Mouse (Mus musculus) embryonic facial prominence, embryonic 11.5 days (tissue): ENCODE data around the gene Cacna1f. TPM values are rescaled to one million over a fixed set of nuclear protein-coding genes. Genes with fewer than 3 reads are reported as not detected.

Experiments used
- ATAC-seq: fragments of 200-750 bp; cut with Nextera tagmentation; replicated peaks from 2 replicates; pipeline ENCODE4 v1.8.0; 2017; ENCODE audit warnings: low read depth; ENCODE audit not compliant: insufficient number of reproducible peaks, low FRiP score, low TSS enrichment
- DNase-seq: peaks from one replicate; pipeline ENCODE4 v3.0.0-alpha.2; 2015; ENCODE audit warnings: low spot score
- H3K27ac ChIP-seq: fragments of 300-500 bp; sonication (generic); replicated peaks from 2 replicates; pipeline ENCODE4 v1.5.1; 2014; ENCODE audit warnings: mild to moderate bottlenecking, low read depth, low read length, control low read depth
- H3K27me3 ChIP-seq: fragments of 300-500 bp; sonication (generic); 2 replicates; pipeline ENCODE4 v1.6.1; 2014; ENCODE audit warnings: mild to moderate bottlenecking, low read length, moderate library complexity, mixed read lengths; ENCODE audit not compliant: control insufficient read depth, insufficient read depth
- H3K36me3 ChIP-seq: fragments of 300-500 bp; sonication (generic); replicated peaks from 2 replicates; pipeline ENCODE4 v1.6.1; 2014; ENCODE audit warnings: low read depth, mild to moderate bottlenecking, low read length, moderate library complexity, mixed read lengths; ENCODE audit not compliant: control insufficient read depth, insufficient read depth
- H3K4me1 ChIP-seq: fragments of 300-500 bp; sonication (generic); 2 replicates; pipeline ENCODE4 v1.6.1; 2014; ENCODE audit warnings: low read length, mixed read lengths; ENCODE audit not compliant: control insufficient read depth, insufficient read depth
- H3K4me2 ChIP-seq: fragments of 300-500 bp; sonication (generic); 2 replicates; pipeline ENCODE4 v1.6.1; 2014; ENCODE audit warnings: low read depth, mild to moderate bottlenecking, control low read depth, low read length, moderate library complexity
- H3K4me3 ChIP-seq: fragments of 300-500 bp; sonication (generic); 2 replicates; pipeline ENCODE4 v1.5.1; 2014; ENCODE audit warnings: low read depth, low read length, control low read depth
- H3K9ac ChIP-seq: fragments of 300-500 bp; sonication (generic); replicated peaks from 2 replicates; pipeline ENCODE4 v1.6.1; 2014; ENCODE audit warnings: mild to moderate bottlenecking, control low read depth, low read length
- H3K9me3 ChIP-seq: fragments of 300-500 bp; sonication (generic); replicated peaks from 2 replicates; pipeline ENCODE4 v1.6.1; 2016; ENCODE audit warnings: mild to moderate bottlenecking, low read length, inconsistent platforms, mixed read lengths; ENCODE audit not compliant: control insufficient read depth
- WGBS: fragments of 180-500 bp; shearing (Covaris S2); extraction: QIAGEN DNeasy Blood & Tissue Kit; methylation state at CpG from one replicate; pipeline ENCODE4 v1.1.7; 2014; 5-methylcytosine and 5-hydroxymethylcytosine counted together
- polyA plus RNA-seq: library from polyadenylated mRNA; unstranded; fragments of >200 nt; fragmentation: Nextera tagmentation; extraction: Ambion mirVana; gene quantifications from 2 replicates; pipeline ENCODE4 v1.2.1, GENCODE M21; 2014

Cacna1f gene
- polyA plus RNA-seq, 1 experiment from 2014 or later = not detected

DNA sequence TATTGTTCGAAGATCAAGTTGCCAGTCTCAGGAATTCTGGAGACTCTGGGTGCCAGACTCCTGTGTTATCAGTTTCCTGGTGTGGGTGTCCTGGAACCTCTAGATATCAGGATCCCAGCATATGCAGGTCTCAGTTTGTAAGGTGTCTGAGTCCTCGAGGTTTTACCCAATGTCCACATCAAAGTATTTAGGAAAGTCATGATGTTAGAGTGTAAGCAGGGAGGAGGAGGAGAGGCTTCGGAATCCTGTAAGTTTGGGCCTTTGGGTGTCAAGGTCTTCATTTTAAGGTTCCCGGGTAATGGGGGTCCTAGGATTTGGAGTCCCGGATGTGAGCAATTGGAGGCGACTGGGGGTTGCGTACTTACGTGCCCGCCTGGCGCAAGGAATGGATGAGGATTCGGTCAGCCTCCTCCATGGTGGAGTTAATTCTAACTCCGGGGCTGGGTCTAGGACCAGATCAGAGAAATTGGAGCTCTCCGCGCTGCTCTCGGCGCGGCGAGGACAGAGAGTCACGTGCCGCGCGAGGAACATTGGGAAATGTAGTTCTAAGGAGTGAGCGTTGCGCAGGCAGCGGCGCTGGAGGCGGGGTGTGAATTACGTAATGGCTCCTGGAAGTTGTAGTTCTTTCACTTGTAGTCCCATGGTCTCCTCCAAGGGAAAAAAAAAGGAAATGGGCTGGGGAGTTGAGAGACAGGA is 1.9 kb upstream of the Cacna1f start, which contains the start of gene Ccdc22:
TSS of gene Ccdc22 (minus strand) at position 639 of the 696 bp plus-strand sequence.
- Histone ChIP-seq H3K36me3 (no peaks in the 10 kb centered on the region), H3K9me3 (no peaks in the 10 kb centered on the region), H3K4me3 (peak within 1 kb of the TSS; percentile 39), H3K27ac (no peak within 1 kb of the TSS), H3K4me1 (no peaks in the 10 kb centered on the region), H3K27me3 (no peaks in the 10 kb centered on the region), H3K4me2 (peak within 1 kb of the TSS; percentile 44), H3K9ac (peak within 1 kb of the TSS; percentile 43)
- WGBS = 16% methylated on average over 28 of the region's 28 CpGs
- ATAC-seq = peak; percentile 89
- DNase-seq = peak; percentile 91

DNA sequence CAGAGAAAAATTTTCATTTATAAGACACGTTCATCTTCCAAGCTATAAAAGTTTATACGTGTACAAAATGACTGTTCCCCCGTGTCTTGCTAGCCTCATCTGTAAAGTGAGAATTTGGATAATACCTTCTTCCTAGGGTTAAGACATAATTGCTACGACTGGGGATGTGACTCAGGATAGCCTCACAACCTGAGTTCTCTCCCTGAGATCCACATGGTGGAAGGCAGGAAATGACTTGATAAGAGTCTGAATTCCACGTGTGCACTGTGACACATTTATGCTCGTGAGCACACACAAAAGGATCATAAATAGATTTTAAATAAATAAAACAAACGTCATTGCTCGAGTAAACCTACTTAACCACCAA is 1.3 kb upstream of the Cacna1f start:
- WGBS = 49% methylated on average over 8 of the region's 8 CpGs
- H3K9me3 ChIP-seq = no peaks in the 10 kb centered on the region
- H3K36me3 ChIP-seq = no peaks in the 10 kb centered on the region

DNA sequence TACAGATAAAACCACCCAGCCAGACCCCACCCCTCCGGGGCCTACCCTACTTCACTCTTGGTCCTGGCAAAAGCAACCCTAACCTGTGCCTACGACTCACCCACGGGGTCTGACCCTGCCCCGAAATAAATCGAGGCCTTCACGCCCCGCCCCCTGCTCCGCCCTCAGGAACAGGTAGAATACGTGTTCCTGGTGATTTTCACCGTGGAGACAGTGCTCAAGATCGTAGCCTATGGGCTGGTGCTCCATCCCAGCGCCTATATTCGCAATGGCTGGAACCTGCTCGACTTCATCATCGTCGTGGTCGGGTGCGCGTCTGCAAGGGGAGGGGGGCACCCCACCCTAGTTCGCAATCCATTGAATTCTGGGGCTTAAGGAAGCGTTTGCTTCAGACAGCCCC is 3.2 kb downstream of the Cacna1f start:
- no peak for DNase-seq
- Histone ChIP-seq H3K9ac (no peak overlapping the region; the same call in 1 of the 2 replicates), H3K36me3 (no peaks in the 10 kb centered on the region), H3K4me1 (no peaks in the 10 kb centered on the region), H3K9me3 (no peaks in the 10 kb centered on the region), H3K4me3 (peak overlapping the region; percentile 32), H3K27me3 (no peaks in the 10 kb centered on the region), H3K4me2 (peak overlapping the region; percentile 57), H3K27ac (no peak overlapping the region)
- WGBS = 22% methylated on average over 21 of the region's 21 CpGs
- ATAC-seq = no peak

More for the DNA sequence above, 1.3 kb upstream of the Cacna1f start:
- DNase-seq (no peak), ATAC-seq (0 out of 2 replicates have a peak, but pooled peaks have one; percentile 32)
- no peaks in the 10 kb centered on the region for H3K27me3 ChIP-seq
- no peak overlapping the region for H3K9ac ChIP-seq
- no peak overlapping the region for H3K4me3 ChIP-seq
- H3K4me2 ChIP-seq = no peak overlapping the region
- no peak overlapping the region for H3K27ac ChIP-seq
- no peaks in the 10 kb centered on the region for H3K4me1 ChIP-seq

DNA sequence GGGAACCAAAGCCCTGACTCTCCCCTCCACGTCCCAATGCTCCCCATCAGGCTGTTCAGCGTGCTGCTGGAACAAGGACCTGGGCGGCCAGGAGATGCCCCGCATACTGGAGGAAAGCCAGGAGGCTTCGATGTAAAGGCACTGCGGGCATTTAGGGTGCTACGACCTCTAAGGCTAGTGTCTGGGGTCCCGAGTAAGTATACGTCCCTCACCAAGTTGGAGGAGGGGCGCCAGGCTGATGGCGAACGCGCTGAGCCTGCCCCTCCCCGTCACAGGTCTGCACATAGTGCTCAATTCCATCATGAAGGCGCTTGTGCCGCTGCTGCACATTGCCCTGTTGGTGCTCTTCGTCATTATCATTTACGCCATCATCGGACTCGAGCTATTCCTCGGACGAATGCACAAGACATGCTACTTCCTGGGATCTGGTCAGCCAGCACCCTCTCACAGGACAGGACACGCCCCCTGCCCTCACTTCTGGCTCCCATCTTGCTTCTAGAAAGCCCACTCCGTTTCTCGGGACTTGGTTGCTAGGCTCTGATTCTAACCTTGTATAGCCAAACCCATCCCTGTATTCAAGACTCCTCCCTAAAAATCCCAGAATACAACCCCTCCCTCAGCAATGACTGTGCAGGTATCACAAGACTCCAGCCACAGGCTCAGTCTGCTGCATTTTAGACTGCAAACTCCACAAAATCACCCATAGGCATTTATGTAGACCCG is 3.8 kb downstream of the Cacna1f start:
- DNase-seq (peak; percentile 6), ATAC-seq (no peak)
- Histone ChIP-seq H3K4me3 (peak overlapping the region; percentile 32), H3K27me3 (no peaks in the 10 kb centered on the region), H3K9ac (peak overlapping the region; percentile 46; the same call in 1 of the 2 replicates), H3K9me3 (no peaks in the 10 kb centered on the region), H3K4me1 (no peaks in the 10 kb centered on the region), H3K27ac (no peak overlapping the region), H3K4me2 (peak overlapping the region; percentile 57), H3K36me3 (no peaks in the 10 kb centered on the region)
- 17% methylated on average over 26 of the region's 26 CpGs for WGBS

DNA sequence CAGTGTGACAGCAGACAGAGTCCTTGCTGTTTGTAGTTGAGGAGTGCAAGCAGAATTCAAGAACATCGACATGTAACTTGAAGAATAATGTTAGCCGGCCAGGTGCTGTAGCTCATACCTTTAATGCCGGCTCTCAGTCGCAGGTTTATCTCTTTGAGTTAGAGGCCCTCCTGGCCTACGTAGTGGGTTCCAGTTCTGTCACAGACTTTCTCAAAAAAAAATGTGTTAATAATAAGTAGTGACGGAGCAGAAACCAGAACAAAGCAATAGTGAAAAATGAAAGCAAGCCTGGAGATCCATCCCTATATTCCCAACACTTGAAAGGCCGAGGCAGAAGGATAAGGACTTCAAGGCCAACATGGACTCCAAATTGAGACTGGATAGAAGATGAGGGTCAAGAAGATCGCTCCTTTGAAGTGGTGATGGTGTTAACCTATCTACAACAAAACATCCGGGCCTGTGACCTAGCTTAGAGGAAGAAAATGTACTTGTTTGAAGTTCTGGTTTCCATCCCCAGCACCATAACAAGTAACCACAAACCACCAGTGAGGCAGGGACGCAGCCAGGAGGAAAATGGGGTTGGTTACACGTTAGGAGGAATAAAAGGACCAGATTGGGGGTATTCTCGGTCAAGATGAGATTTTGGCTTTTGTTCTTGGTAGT is 11.1 kb downstream of the Cacna1f start:
- Histone ChIP-seq H3K4me2 (no peak overlapping the region), H3K9me3 (no peaks in the 10 kb centered on the region), H3K27ac (no peak overlapping the region), H3K4me1 (no peaks in the 10 kb centered on the region), H3K9ac (no peak overlapping the region), H3K36me3 (no peaks in the 10 kb centered on the region), H3K27me3 (no peaks in the 10 kb centered on the region), H3K4me3 (no peak overlapping the region)
- ATAC-seq = no peak
- DNase-seq = no peak
- 82% methylated on average over 12 of the region's 12 CpGs for WGBS

DNA sequence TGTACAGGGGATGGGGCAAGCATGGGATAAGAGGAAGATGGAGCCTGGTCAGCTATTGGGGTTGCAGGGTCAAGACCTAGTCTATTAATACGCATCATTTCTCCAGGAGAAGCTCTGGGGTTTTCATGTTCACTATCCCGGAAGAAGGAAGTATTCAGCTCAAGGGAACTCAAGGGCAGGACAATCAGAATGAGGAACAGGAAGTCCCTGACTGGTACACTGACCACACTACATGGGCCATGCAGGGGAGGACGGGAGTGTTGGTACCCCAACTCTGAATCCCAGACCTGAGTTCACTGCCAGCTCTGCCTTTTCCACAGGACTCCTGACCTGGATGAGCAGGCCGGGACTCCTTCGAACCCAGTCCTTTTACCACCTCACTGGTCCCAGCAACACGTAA is 25.7 kb downstream of the Cacna1f start:
- H3K9ac ChIP-seq = no peak overlapping the region
- no peak for ATAC-seq
- no peaks in the 10 kb centered on the region for H3K36me3 ChIP-seq
- no peaks in the 10 kb centered on the region for H3K27me3 ChIP-seq
- no peak overlapping the region for H3K4me2 ChIP-seq
- H3K4me3 ChIP-seq = no peak overlapping the region
- no peaks in the 10 kb centered on the region for H3K9me3 ChIP-seq
- no peak for DNase-seq
- no peak overlapping the region for H3K27ac ChIP-seq
- WGBS = 90% methylated on average over 6 of the region's 6 CpGs
- H3K4me1 ChIP-seq = no peaks in the 10 kb centered on the region

DNA sequence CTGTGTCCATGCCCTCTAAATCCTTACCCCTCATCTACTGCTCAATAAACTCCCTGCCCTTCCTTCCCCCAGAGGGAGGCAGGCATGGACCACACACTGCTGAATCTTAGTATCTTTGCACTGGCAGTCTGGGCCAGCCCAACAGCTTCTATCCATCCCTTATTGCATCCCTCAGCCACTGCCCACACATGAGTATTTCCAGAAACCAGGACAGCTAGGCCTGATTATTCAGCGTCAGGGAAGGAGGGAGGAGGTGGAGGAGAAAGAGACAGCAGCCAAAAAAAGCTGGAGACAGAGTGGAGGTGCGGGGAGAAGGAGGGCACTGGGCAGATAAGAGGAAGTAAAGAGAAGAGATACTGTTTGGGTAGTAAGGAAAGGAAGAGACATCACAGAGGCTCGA is 28.2 kb downstream of the Cacna1f start:
- Histone ChIP-seq H3K27ac (no peak overlapping the region), H3K36me3 (no peaks in the 10 kb centered on the region), H3K4me1 (no peaks in the 10 kb centered on the region), H3K4me3 (no peak overlapping the region), H3K9me3 (no peaks in the 10 kb centered on the region), H3K9ac (no peak overlapping the region), H3K27me3 (0 out of 2 replicates have a peak, but pooled peaks cover 2% of the 10 kb centered on the region), H3K4me2 (no peak overlapping the region)
- DNase-seq = no peak
- WGBS = 69% methylated on average over 3 of the region's 3 CpGs
- ATAC-seq = no peak
